Mouse (Mus musculus): Measurements from ENCODE around the gene Pdgfra.

GRCm38 (mm10) chr5:75215678-75216256, 63.7 kb downstream of the Pdgfra start:
- no peak for TF ChIP-seq GATA1 (IDR thresholded peaks at IDR 0.05; ENCODE audit: borderline replicate concordance, low read length)
- no peak for TF ChIP-seq FLI1 (IDR thresholded peaks at IDR 0.05; ENCODE audit: low read length)
